Mouse (Mus musculus) neural tube, postnatal 0 days (tissue): ENCODE results near the gene Diras2. TPM values are rescaled to one million over a fixed set of nuclear protein-coding genes. Genes with fewer than 3 reads are reported as not detected.

ENCODE experiments used
- polyA plus RNA-seq: library from polyadenylated mRNA; unstranded; fragments of >200 nt; fragmentation: Nextera tagmentation; extraction: Ambion mirVana; gene quantifications from 2 replicates; pipeline ENCODE4 v1.2.1, GENCODE M21; 2015

Gene Diras2
- polyA plus RNA-seq: 6.1 and 7.6 TPM in 2 replicates

GRCm38 (mm10) chr13:52531121-52531520, at the start of gene Diras2:
TSS of gene Diras2 (minus strand) at chr13:52531279.

Other genes starting within 250 kb of the Diras2 start
- 0.95 and 1.4 TPM in 2 replicates for gene Syk, start 51.9 kb upstream of the Diras2 start, polyA plus RNA-seq